Mouse (Mus musculus) midbrain, postnatal 0 days (tissue): Measurements from ENCODE around the gene Ppp1r12a. TPM values are rescaled to one million over a fixed set of nuclear protein-coding genes. Genes with fewer than 3 reads are reported as not detected.

Source experiments
- ATAC-seq: fragments of 200-750 bp; cut with Nextera tagmentation; 2 replicates; pipeline ENCODE4 v1.8.0; 2017; ENCODE audit warnings: moderate number of reproducible peaks, mild to moderate bottlenecking, moderate TSS enrichment, moderate library complexity; ENCODE audit not compliant: low FRiP score
- DNase-seq: peaks from one replicate; pipeline ENCODE4 v3.0.0-alpha.2; 2015; ENCODE audit warnings: low spot score
- H3K27ac ChIP-seq: fragments of 300-500 bp; sonication (generic); 2 replicates; pipeline ENCODE4 v1.5.1; 2014; ENCODE audit warnings: low read depth, mild to moderate bottlenecking, low read length, mixed read lengths
- H3K27me3 ChIP-seq: fragments of 300-500 bp; sonication (generic); 2 replicates; pipeline ENCODE4 v1.6.1; 2014; ENCODE audit warnings: low read length, control low read depth, mixed read lengths; ENCODE audit not compliant: insufficient read depth
- H3K36me3 ChIP-seq: fragments of 300-500 bp; sonication (generic); 2 replicates; pipeline ENCODE4 v1.6.1; 2014; ENCODE audit warnings: low read length, control low read depth, mixed read lengths; ENCODE audit not compliant: insufficient read depth
- H3K4me1 ChIP-seq: fragments of 300-500 bp; sonication (generic); 2 replicates; pipeline ENCODE4 v1.6.1; 2014; ENCODE audit warnings: mild to moderate bottlenecking, control low read depth, antibody characterized with exemption, low read length, mixed read lengths; ENCODE audit not compliant: insufficient read depth
- H3K4me2 ChIP-seq: fragments of 300-500 bp; sonication (generic); 2 replicates; pipeline ENCODE4 v1.6.1; 2014; ENCODE audit warnings: low read depth, mild to moderate bottlenecking, low read length, mixed read lengths; ENCODE audit not compliant: poor library complexity, severe bottlenecking
- H3K4me3 ChIP-seq: fragments of 300-500 bp; sonication (generic); 2 replicates; pipeline ENCODE4 v1.5.1; 2014; ENCODE audit warnings: low read depth, mild to moderate bottlenecking, low read length, moderate library complexity
- H3K9ac ChIP-seq: fragments of 300-500 bp; sonication (generic); replicated peaks from 2 replicates; pipeline ENCODE4 v1.6.1; 2014; ENCODE audit warnings: mild to moderate bottlenecking, low read length, moderate library complexity, mixed read lengths; ENCODE audit not compliant: poor library complexity, severe bottlenecking
- H3K9me3 ChIP-seq: fragments of 300-500 bp; sonication (generic); 2 replicates; pipeline ENCODE4 v1.6.1; 2016; ENCODE audit warnings: low read length, control low read depth
- CTCF ChIP-seq: IDR thresholded peaks from 2 replicates; pipeline ENCODE4 v1.5.1; 2016; ENCODE audit warnings: antibody characterized with exemption, mild to moderate bottlenecking
- WGBS: fragments of 180-500 bp; shearing (Covaris S2); extraction: QIAGEN DNeasy Blood & Tissue Kit; methylation state at CpG from one replicate; pipeline ENCODE4 v1.1.7; 2014; 5-methylcytosine and 5-hydroxymethylcytosine counted together
- polyA plus RNA-seq: library from polyadenylated mRNA; unstranded; fragments of >200 nt; fragmentation: Nextera tagmentation; extraction: Ambion mirVana; gene quantifications from 2 replicates; pipeline ENCODE4 v1.2.1, GENCODE M21; 2015
- total RNA-seq: library from RNA; depleted of rRNA; stranded (reverse); fragments of >200 nt; gene quantifications from 2 replicates; pipeline ENCODE4 v1.2.3, GENCODE M21; 2014

The Ppp1r12a gene
- total and polyA plus RNA-seq, 2 experiments from 2014 or later: 52.0 to 71.7 TPM

DNA sequence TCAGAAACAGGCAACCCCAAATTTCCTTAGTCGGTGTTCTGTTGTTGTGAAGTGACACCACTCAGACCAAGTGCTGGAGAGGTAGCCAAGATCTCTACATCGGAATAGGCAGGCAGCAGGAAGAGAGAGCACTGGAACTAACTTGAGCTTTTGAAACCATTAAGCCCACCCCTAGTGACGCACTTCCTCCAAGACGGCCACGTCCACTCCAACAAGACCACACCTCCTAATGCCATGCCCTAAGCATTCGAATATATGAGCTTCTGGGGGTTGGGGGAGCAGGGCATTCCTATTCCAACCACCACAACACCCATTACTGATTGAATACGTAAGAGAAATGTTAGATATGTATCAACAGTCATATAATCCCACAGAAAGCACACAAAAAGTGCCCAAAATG, 134.5 kb downstream of the Ppp1r12a start:
- ATAC-seq (no peak), DNase-seq (no peak)
- Histone ChIP-seq H3K27ac (no peak overlapping the region), H3K9me3 (no peaks in the 10 kb centered on the region), H3K27me3 (no peaks in the 10 kb centered on the region), H3K9ac (no peak overlapping the region), H3K4me1 (no peaks in the 10 kb centered on the region), H3K4me3 (no peak overlapping the region), H3K4me2 (no peak overlapping the region), H3K36me3 (no peaks in the 10 kb centered on the region)
- WGBS: 90% methylated on average over 7 of the region's 7 CpGs
- no peak for TF ChIP-seq CTCF

DNA sequence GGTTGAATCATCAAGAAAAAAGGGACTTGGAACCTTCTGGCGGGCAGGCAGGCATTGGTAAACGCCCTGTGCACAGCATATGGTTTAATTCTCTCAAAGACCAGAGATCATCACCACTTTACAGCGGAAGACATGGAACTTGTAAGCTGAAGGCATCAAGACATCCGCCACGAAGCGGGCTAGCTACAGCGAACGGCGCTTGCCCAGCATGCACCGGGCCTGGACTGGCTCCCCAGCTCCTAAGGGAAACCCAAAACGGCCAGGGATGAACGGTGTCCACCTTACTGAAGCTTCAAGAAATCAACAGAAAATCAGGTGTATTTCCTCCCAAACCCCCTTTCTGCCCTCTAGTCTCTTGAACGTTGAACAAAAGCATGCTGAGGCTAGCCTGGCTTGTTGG, 136.3 kb downstream of the Ppp1r12a start:
- Histone ChIP-seq H3K4me1 (no peaks in the 10 kb centered on the region), H3K27me3 (no peaks in the 10 kb centered on the region), H3K4me2 (no peak overlapping the region), H3K36me3 (no peaks in the 10 kb centered on the region), H3K27ac (no peak overlapping the region), H3K4me3 (no peak overlapping the region), H3K9me3 (no peaks in the 10 kb centered on the region), H3K9ac (no peak overlapping the region)
- ATAC-seq: no peak
- TF ChIP-seq CTCF: no peak
- no peak for DNase-seq
- 96% methylated on average over 13 of the region's 13 CpGs for WGBS

GRCm38 (mm10) chr10:108298841-108299545, 137.0 kb downstream of the Ppp1r12a start:
- no peak for ATAC-seq
- no peak overlapping the region for H3K4me2 ChIP-seq
- no peaks in the 10 kb centered on the region for H3K4me1 ChIP-seq
- no peaks in the 10 kb centered on the region for H3K27me3 ChIP-seq
- H3K27ac ChIP-seq: no peak overlapping the region
- no peak for TF ChIP-seq CTCF
- H3K9me3 ChIP-seq: no peaks in the 10 kb centered on the region
- no peak overlapping the region for H3K9ac ChIP-seq
- DNase-seq: no peak
- H3K4me3 ChIP-seq: no peak overlapping the region
- H3K36me3 ChIP-seq: no peaks in the 10 kb centered on the region
- 88% methylated on average over 17 of the region's 17 CpGs for WGBS

GRCm38 (mm10) chr10:108299828-108300227, 137.8 kb downstream of the Ppp1r12a start:
- H3K27me3 ChIP-seq: no peaks in the 10 kb centered on the region
- H3K9ac ChIP-seq: no peak overlapping the region
- no peak for TF ChIP-seq CTCF
- H3K27ac ChIP-seq: no peak overlapping the region
- ATAC-seq (no peak), DNase-seq (no peak)
- no peak overlapping the region for H3K4me3 ChIP-seq
- WGBS: 85% methylated on average over 11 of the region's 11 CpGs
- H3K4me2 ChIP-seq: no peak overlapping the region
- H3K9me3 ChIP-seq: no peaks in the 10 kb centered on the region
- H3K4me1 ChIP-seq: no peaks in the 10 kb centered on the region
- H3K36me3 ChIP-seq: no peaks in the 10 kb centered on the region

- ATAC-seq (no peak), DNase-seq (peak; percentile 87)
- H3K27ac ChIP-seq: no peak overlapping the region
- H3K9ac ChIP-seq: no peak overlapping the region
- peak; percentile 85 for TF ChIP-seq CTCF
- peak overlapping the region; percentile 15; the same call in 1 of the 2 replicates for H3K4me2 ChIP-seq
- no peaks in the 10 kb centered on the region for H3K4me1 ChIP-seq
- no peaks in the 10 kb centered on the region for H3K36me3 ChIP-seq
- H3K27me3 ChIP-seq: no peaks in the 10 kb centered on the region
- WGBS: 12% methylated on average over 19 of the region's 19 CpGs
- H3K4me3 ChIP-seq: no peak overlapping the region
- no peaks in the 10 kb centered on the region for H3K9me3 ChIP-seq
Observed at GRCm38 (mm10) chr10:108300843-108301242, 138.8 kb downstream of the Ppp1r12a start.

DNA sequence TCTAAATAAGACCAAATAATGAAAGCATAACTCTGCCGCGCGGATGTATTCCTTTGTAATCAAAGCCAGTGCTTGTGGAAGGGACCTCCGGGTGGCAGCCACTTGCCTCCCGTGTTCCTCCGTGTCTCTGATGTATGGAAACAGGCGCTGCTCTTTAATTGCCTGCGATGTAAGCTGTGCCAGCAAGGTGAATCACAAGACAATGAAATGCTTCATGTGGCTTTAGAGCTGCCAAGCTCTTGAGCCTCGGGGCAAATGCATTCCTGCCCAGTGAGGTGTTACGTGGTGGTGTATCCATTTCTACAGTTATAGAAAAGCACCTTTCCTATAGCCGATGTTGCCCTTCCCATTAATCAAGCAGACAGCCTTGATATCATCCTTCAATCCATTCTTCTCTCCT, 145.8 kb downstream of the Ppp1r12a start:
- no peak for ATAC-seq
- no peak overlapping the region for H3K27ac ChIP-seq

More for the DNA sequence above, 145.8 kb downstream of the Ppp1r12a start:
- H3K4me3 ChIP-seq: no peak overlapping the region
- no peaks in the 10 kb centered on the region for H3K4me1 ChIP-seq
- H3K27me3 ChIP-seq: no peaks in the 10 kb centered on the region
- no peaks in the 10 kb centered on the region for H3K9me3 ChIP-seq
- no peak for TF ChIP-seq CTCF
- no peaks in the 10 kb centered on the region for H3K36me3 ChIP-seq
- H3K9ac ChIP-seq: no peak overlapping the region
- WGBS: 63% methylated on average over 11 of the region's 11 CpGs
- no peak overlapping the region for H3K4me2 ChIP-seq
- peak; percentile 26 for DNase-seq
